Mouse (Mus musculus): Measurements from ENCODE around the gene March4. TPM values are rescaled to one million over a fixed set of nuclear protein-coding genes. Genes with fewer than 3 reads are reported as not detected.

March4 gene
- polyA plus RNA-seq, 1 experiment from 2014 or later: 0.15 TPM

GRCm38 (mm10) chr1:72509551-72509950, 27.2 kb downstream of the March4 start:
- DNase-seq (ENCODE audit: low spot score) (no peak), ATAC-seq (replicated peaks; ENCODE audit: low FRiP score) (no peak)

GRCm38 (mm10) chr1:72507670-72508069, 29.1 kb downstream of the March4 start:
- no peak overlapping the region for H3K9ac ChIP-seq (ENCODE audit: low read length)
- H3K9me3 ChIP-seq (ENCODE audit: control insufficient read depth, low read length): no peaks in the 10 kb centered on the region
- ATAC-seq (replicated peaks; ENCODE audit: low FRiP score) (no peak), DNase-seq (ENCODE audit: low spot score) (no peak)
- H3K4me1 ChIP-seq (replicated peaks; ENCODE audit: control insufficient read depth, insufficient read depth, low read length): no peaks in the 10 kb centered on the region
- H3K27me3 ChIP-seq (ENCODE audit: control insufficient read depth, insufficient read depth, low read length): no peaks in the 10 kb centered on the region
- WGBS: 68% methylated on average over 2 of the region's 2 CpGs
- H3K4me3 ChIP-seq (ENCODE audit: low read depth, low read length): no peak overlapping the region
- H3K27ac ChIP-seq (ENCODE audit: low read depth, low read length): no peak overlapping the region
- no peaks in the 10 kb centered on the region for H3K36me3 ChIP-seq (ENCODE audit: control insufficient read depth, insufficient read depth, low read length)
- no peak overlapping the region for H3K4me2 ChIP-seq (ENCODE audit: low read depth, low read length, severe bottlenecking)

More at GRCm38 (mm10) chr1:72509551-72509950, 27.2 kb downstream of the March4 start:
- H3K9me3 ChIP-seq (ENCODE audit: control insufficient read depth, low read length): no peaks in the 10 kb centered on the region
- H3K27me3 ChIP-seq (ENCODE audit: control insufficient read depth, insufficient read depth, low read length): no peaks in the 10 kb centered on the region
- H3K36me3 ChIP-seq (ENCODE audit: control insufficient read depth, insufficient read depth, low read length): no peaks in the 10 kb centered on the region
- H3K4me1 ChIP-seq (replicated peaks; ENCODE audit: control insufficient read depth, insufficient read depth, low read length): no peaks in the 10 kb centered on the region
- WGBS: 82% methylated on average over 4 of the region's 4 CpGs
- no peak overlapping the region for H3K4me2 ChIP-seq (ENCODE audit: low read depth, low read length, severe bottlenecking)
- H3K9ac ChIP-seq (ENCODE audit: low read length): no peak overlapping the region
- H3K27ac ChIP-seq (ENCODE audit: low read depth, low read length): no peak overlapping the region
- no peak overlapping the region for H3K4me3 ChIP-seq (ENCODE audit: low read depth, low read length)

GRCm38 (mm10) chr1:72506202-72506601, 30.5 kb downstream of the March4 start:
- DNase-seq (ENCODE audit: low spot score): no peak
- Histone ChIP-seq H3K4me2 (ENCODE audit: low read depth, low read length, severe bottlenecking) (no peak overlapping the region), H3K36me3 (ENCODE audit: control insufficient read depth, insufficient read depth, low read length) (no peaks in the 10 kb centered on the region), H3K4me1 (replicated peaks; ENCODE audit: control insufficient read depth, insufficient read depth, low read length) (no peaks in the 10 kb centered on the region), H3K4me3 (ENCODE audit: low read depth, low read length) (no peak overlapping the region), H3K9me3 (ENCODE audit: control insufficient read depth, low read length) (no peaks in the 10 kb centered on the region), H3K27ac (ENCODE audit: low read depth, low read length) (no peak overlapping the region), H3K9ac (ENCODE audit: low read length) (no peak overlapping the region), H3K27me3 (ENCODE audit: control insufficient read depth, insufficient read depth, low read length) (no peaks in the 10 kb centered on the region)
- no peak for ATAC-seq (replicated peaks; ENCODE audit: low FRiP score)
- WGBS: 60% methylated on average over 10 of the region's 10 CpGs

DNA sequence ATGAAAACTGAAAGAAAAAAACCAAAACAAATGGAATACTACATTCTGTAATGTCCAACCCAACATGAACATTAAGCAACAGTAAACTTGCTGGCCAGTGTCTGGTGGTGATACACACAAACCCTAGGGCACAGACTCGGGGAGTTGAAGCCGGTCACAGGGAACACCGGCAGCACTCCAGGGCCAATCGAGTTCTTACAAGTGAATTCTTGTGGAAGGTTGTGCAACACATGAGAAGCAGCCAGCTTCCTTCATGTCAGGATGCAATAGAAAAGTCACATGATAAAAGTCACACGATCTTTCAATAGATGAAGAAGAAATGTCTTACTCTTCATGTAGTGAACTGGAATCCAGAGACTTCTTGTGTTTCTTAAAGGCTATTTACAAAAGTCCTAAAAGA, 39.1 kb downstream of the March4 start:
- no peak overlapping the region for H3K9ac ChIP-seq (ENCODE audit: low read length)
- H3K27ac ChIP-seq (ENCODE audit: low read depth, low read length): no peak overlapping the region
- no peak overlapping the region for H3K4me2 ChIP-seq (ENCODE audit: low read depth, low read length, severe bottlenecking)
- WGBS: 91% methylated on average over 5 of the region's 5 CpGs
- DNase-seq (ENCODE audit: low spot score): no peak
- no peaks in the 10 kb centered on the region for H3K4me1 ChIP-seq (replicated peaks; ENCODE audit: control insufficient read depth, insufficient read depth, low read length)
- no peaks in the 10 kb centered on the region for H3K36me3 ChIP-seq (ENCODE audit: control insufficient read depth, insufficient read depth, low read length)
- no peak for ATAC-seq (replicated peaks; ENCODE audit: low FRiP score)
- no peaks in the 10 kb centered on the region for H3K27me3 ChIP-seq (ENCODE audit: control insufficient read depth, insufficient read depth, low read length)
- H3K9me3 ChIP-seq (ENCODE audit: control insufficient read depth, low read length): no peaks in the 10 kb centered on the region
- no peak overlapping the region for H3K4me3 ChIP-seq (ENCODE audit: low read depth, low read length)

- Histone ChIP-seq H3K27me3 (ENCODE audit: control insufficient read depth, insufficient read depth, low read length) (no peaks in the 10 kb centered on the region), H3K36me3 (ENCODE audit: control insufficient read depth, insufficient read depth, low read length) (no peaks in the 10 kb centered on the region), H3K4me3 (ENCODE audit: low read depth, low read length) (no peak overlapping the region), H3K4me2 (ENCODE audit: low read depth, low read length, severe bottlenecking) (no peak overlapping the region), H3K9ac (ENCODE audit: low read length) (no peak overlapping the region), H3K9me3 (ENCODE audit: control insufficient read depth, low read length) (no peaks in the 10 kb centered on the region), H3K27ac (ENCODE audit: low read depth, low read length) (no peak overlapping the region), H3K4me1 (replicated peaks; ENCODE audit: control insufficient read depth, insufficient read depth, low read length) (no peaks in the 10 kb centered on the region)
- WGBS: 88% methylated on average over 3 of the region's 3 CpGs
- DNase-seq (ENCODE audit: low spot score) (no peak), ATAC-seq (replicated peaks; ENCODE audit: low FRiP score) (no peak)
These were observed 43.3 kb downstream of the March4 start for GRCm38 (mm10) chr1:72493454-72493853.

- no peak for ATAC-seq (replicated peaks; ENCODE audit: low FRiP score)
- whole genome bisulfite sequencing: 90% methylated on average over 10 of the region's 10 CpGs
These were observed 44.1 kb downstream of the March4 start for GRCm38 (mm10) chr1:72492666-72493065.

GRCm38 (mm10) chr1:72491307-72491706, 45.4 kb downstream of the March4 start:
- WGBS: 44% methylated on average over 5 of the region's 5 CpGs
- ATAC-seq (replicated peaks; ENCODE audit: low FRiP score) (no peak), DNase-seq (ENCODE audit: low spot score) (no peak)

More at GRCm38 (mm10) chr1:72492666-72493065, 44.1 kb downstream of the March4 start:
- Histone ChIP-seq H3K9me3 (ENCODE audit: control insufficient read depth, low read length) (no peaks in the 10 kb centered on the region), H3K27ac (ENCODE audit: low read depth, low read length) (no peak overlapping the region), H3K27me3 (ENCODE audit: control insufficient read depth, insufficient read depth, low read length) (no peaks in the 10 kb centered on the region), H3K36me3 (ENCODE audit: control insufficient read depth, insufficient read depth, low read length) (no peaks in the 10 kb centered on the region), H3K9ac (ENCODE audit: low read length) (no peak overlapping the region), H3K4me1 (replicated peaks; ENCODE audit: control insufficient read depth, insufficient read depth, low read length) (no peaks in the 10 kb centered on the region), H3K4me2 (ENCODE audit: low read depth, low read length, severe bottlenecking) (no peak overlapping the region), H3K4me3 (ENCODE audit: low read depth, low read length) (no peak overlapping the region)
- DNase-seq (ENCODE audit: low spot score): no peak

DNA sequence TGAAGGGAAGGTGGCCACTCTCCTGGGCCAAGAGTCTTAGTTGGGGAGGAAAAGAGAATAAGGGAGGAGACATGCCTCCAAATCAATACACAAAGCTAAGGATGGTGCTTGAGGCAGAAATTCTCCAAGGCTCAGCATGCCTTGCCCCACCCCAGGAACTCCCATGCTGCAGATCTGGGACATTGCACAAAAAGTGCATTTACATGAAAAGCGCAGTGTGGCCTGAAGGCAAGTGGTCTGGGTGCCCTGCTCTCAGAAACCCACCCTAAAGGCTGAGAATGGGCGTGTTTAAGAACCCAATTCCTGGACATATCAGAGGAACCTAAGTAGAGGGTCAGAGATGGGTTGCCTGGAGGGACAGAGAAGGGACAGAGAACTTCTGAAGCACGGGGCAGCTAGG, 45.9 kb downstream of the March4 start:
- no peak overlapping the region for H3K4me2 ChIP-seq (ENCODE audit: low read depth, low read length, severe bottlenecking)
- H3K4me1 ChIP-seq (replicated peaks; ENCODE audit: control insufficient read depth, insufficient read depth, low read length): no peaks in the 10 kb centered on the region
- no peak overlapping the region for H3K4me3 ChIP-seq (ENCODE audit: low read depth, low read length)
- DNase-seq (ENCODE audit: low spot score): no peak
- H3K27ac ChIP-seq (ENCODE audit: low read depth, low read length): no peak overlapping the region
- no peaks in the 10 kb centered on the region for H3K36me3 ChIP-seq (ENCODE audit: control insufficient read depth, insufficient read depth, low read length)
- WGBS: 52% methylated on average over 3 of the region's 3 CpGs
- no peak overlapping the region for H3K9ac ChIP-seq (ENCODE audit: low read length)
- H3K9me3 ChIP-seq (ENCODE audit: control insufficient read depth, low read length): no peaks in the 10 kb centered on the region
- H3K27me3 ChIP-seq (ENCODE audit: control insufficient read depth, insufficient read depth, low read length): no peaks in the 10 kb centered on the region
- ATAC-seq (replicated peaks; ENCODE audit: low FRiP score): no peak

More at GRCm38 (mm10) chr1:72491307-72491706, 45.4 kb downstream of the March4 start:
- no peak overlapping the region for H3K4me2 ChIP-seq (ENCODE audit: low read depth, low read length, severe bottlenecking)
- H3K4me3 ChIP-seq (ENCODE audit: low read depth, low read length): no peak overlapping the region
- H3K4me1 ChIP-seq (replicated peaks; ENCODE audit: control insufficient read depth, insufficient read depth, low read length): no peaks in the 10 kb centered on the region
- H3K27me3 ChIP-seq (ENCODE audit: control insufficient read depth, insufficient read depth, low read length): no peaks in the 10 kb centered on the region
- H3K9ac ChIP-seq (ENCODE audit: low read length): no peak overlapping the region
- no peaks in the 10 kb centered on the region for H3K9me3 ChIP-seq (ENCODE audit: control insufficient read depth, low read length)
- H3K36me3 ChIP-seq (ENCODE audit: control insufficient read depth, insufficient read depth, low read length): no peaks in the 10 kb centered on the region
- no peak overlapping the region for H3K27ac ChIP-seq (ENCODE audit: low read depth, low read length)

GRCm38 (mm10) chr1:72490193-72490592, 46.5 kb downstream of the March4 start:
- Histone ChIP-seq H3K27ac (ENCODE audit: low read depth, low read length) (no peak overlapping the region), H3K27me3 (ENCODE audit: control insufficient read depth, insufficient read depth, low read length) (no peaks in the 10 kb centered on the region), H3K9ac (ENCODE audit: low read length) (no peak overlapping the region), H3K4me3 (ENCODE audit: low read depth, low read length) (no peak overlapping the region), H3K9me3 (ENCODE audit: control insufficient read depth, low read length) (no peaks in the 10 kb centered on the region), H3K4me2 (ENCODE audit: low read depth, low read length, severe bottlenecking) (no peak overlapping the region), H3K36me3 (ENCODE audit: control insufficient read depth, insufficient read depth, low read length) (no peaks in the 10 kb centered on the region), H3K4me1 (replicated peaks; ENCODE audit: control insufficient read depth, insufficient read depth, low read length) (no peaks in the 10 kb centered on the region)
- ATAC-seq (replicated peaks; ENCODE audit: low FRiP score): no peak
- DNase-seq (ENCODE audit: low spot score): no peak
- 7% methylated on average over 8 of the region's 8 CpGs for WGBS
